Mouse (Mus musculus): ENCODE results near the gene Txndc12.

Gene Txndc12

DNA sequence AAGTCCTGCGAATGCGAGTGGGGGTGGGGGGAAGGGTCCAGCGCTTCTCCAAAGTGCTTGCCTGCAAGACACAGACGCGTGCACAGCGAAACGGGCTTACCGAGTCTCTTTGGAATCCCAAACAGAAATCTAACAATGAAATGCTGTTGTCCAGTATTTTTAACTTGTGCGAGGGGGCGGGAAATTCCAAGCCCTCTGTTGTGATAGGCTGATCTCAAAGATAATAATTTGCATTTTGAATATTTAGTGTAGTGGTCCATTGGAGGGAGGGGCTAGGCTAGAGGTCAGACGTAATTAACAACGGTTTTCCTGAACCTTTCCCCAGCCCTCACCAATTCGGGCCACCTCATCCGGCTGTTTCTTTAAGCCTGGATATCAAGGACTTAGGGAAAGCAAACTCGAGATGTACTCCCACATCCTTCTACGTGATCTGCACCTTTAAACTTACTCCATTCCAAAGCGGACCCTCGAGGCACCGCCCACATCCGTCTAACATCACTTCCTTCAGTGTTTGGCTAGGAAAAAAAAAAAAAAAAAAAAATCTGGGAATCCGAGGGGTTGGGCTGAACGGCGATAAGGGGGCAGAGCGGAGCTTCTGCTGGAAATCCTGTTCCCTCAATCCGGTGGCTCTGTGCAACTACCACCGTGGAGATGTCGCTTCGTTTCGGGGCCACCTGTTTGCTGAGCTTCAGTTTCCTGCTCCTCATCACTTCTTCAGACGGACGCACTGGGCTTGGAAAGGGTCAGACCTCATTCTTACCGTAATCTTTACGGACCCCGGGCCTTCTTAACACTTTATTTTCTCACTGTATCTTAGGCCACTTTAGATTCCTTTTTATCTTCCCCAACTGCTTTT, at the start of gene Txndc12:
TSS of gene Txndc12 (plus strand) at position 487 of the 856 bp plus-strand sequence.
- in situ Hi-C loops (cut with MboI; ENCODE audit: low pct_unique_long_range_greater_than_20kb in 1 of 2, low sequenced_read_pairs in 2 of 2, unreplicated experiment in 1 of 2): no loop called here

DNA sequence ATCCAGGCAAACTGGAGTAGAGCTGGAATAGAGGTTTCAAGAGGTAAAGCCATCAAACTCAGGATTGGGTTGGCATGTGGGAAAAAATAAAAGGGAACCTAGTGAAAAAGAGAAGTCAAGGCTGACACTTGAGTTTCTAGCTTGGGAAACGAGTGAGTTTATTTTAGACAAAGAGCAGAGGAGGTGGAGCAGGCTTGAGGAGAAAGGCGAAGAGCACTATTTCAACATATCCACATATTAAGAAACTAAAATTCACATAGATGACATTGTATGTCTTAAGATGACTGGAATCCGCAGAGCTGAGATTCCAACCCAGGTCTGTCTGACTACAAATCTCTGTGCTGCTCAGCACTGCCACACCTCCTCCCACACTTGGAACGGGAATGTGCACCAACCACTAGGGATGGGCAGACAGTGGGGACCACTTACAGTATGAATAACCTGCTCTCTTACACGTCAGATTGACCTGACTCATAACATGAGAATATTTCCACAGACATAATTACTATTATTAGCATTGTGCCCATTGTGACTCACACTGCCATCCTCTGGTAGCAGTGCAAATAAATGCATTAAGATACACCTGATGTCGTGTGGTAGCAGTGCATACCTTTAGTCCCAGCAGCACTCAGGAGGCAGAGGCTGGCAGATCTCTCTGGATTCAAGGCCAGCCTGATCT, 45.0 kb upstream of the Txndc12 start:
- in situ Hi-C loops (cut with MboI; ENCODE audit: low pct_unique_long_range_greater_than_20kb in 1 of 2, low sequenced_read_pairs in 2 of 2, unreplicated experiment in 1 of 2): no loop called here

DNA sequence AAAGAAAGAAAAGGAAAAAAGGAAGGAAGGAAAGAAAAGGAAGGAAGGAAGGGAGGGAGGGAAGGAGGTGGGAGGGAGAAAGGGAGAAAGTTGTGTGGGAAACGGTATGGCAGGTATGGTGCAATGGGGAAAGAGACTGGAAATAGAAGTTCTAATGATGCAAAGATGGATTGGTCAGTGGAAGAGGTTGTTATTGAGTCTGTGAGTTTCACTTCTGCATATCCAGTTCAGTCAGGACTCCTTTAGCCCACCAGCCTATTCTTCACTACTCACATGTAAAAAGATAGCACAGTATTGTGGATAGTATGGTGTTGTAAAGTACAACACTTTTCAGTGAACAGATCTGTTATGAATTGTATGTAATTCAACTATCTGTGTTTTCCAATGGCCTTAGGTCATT, 43.9 kb upstream of the Txndc12 start:
- in situ Hi-C loops (cut with MboI; ENCODE audit: low pct_unique_long_range_greater_than_20kb in 1 of 2, low sequenced_read_pairs in 2 of 2, unreplicated experiment in 1 of 2): no loop called here

DNA sequence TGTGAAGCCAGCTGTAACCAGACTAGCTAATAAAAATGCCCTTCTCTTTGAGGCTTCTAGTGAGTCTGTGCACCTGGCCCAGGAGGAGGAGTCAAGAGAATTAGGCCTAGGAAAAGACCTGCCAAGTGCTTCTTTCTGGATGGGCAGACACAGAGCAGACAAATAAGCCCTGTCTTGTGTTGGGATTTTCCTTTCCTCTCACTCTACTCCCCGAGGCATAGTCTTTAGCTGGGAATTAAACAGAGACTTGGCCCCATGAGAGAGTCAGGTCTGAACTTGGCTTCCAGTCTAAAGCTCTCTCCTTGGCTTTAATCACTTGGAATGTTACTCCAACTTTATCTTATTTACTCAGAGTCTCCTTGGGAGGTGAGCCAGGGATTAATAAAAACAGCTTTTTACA, 40.5 kb upstream of the Txndc12 start:
- in situ Hi-C loops (cut with MboI; ENCODE audit: low pct_unique_long_range_greater_than_20kb in 1 of 2, low sequenced_read_pairs in 2 of 2, unreplicated experiment in 1 of 2): no loop called here

DNA sequence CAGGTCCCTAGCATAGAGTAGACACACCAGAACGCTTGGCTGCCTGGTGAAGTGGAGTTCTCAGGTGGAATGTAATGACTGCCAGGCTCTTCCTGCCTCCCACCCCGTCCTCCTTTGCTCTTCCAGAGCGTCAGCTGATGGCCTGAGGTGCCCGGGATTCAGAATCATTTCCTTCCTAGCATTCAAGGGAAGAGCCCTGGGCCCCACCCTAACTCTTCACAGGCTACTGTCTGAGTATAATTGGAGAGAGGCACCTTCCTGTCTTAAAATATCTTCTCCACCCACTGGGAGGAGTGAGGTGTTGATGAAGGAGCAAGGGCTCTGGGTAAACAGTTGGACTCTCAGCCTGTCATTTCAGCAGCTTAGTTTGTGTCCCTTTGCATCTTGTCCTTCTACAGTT, 37.7 kb upstream of the Txndc12 start:
- in situ Hi-C loops (cut with MboI; ENCODE audit: low pct_unique_long_range_greater_than_20kb in 1 of 2, low sequenced_read_pairs in 2 of 2, unreplicated experiment in 1 of 2): no loop called here

DNA sequence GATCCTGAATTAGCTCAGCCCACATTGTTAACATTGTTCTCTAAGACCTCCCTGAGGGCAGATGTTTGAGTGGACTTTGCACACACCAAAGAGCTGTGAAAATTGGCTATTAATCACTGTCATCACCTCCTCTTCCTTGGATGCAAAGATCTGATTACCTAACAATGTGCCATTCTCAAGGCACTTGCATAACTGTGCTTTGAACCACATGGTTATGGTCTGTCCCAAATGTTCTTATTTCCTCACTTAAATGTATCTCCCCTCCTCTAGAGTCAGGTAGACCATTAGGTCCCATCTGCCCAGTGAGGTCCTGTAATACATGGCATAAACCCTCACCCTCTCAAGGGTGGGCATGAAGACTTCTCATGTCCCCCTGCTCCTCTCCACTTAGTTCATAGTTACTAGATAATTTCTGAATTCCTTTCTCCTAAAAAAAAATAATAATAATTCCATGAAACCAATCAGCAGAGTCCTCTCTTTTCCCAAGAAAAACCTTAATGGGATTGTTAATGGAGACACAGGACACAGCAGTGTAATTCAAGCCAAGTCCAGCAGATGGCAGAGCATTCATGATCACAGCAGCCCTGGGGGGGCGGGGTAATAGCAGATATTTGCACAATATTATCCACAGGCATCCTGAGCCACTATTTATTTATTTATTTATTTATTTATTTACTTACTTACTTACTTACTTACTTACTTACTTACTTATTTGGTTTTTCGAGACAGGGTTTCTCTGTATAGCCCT, 36.1 kb upstream of the Txndc12 start:
- in situ Hi-C loops (cut with MboI; ENCODE audit: low pct_unique_long_range_greater_than_20kb in 1 of 2, low sequenced_read_pairs in 2 of 2, unreplicated experiment in 1 of 2): no loop called here

DNA sequence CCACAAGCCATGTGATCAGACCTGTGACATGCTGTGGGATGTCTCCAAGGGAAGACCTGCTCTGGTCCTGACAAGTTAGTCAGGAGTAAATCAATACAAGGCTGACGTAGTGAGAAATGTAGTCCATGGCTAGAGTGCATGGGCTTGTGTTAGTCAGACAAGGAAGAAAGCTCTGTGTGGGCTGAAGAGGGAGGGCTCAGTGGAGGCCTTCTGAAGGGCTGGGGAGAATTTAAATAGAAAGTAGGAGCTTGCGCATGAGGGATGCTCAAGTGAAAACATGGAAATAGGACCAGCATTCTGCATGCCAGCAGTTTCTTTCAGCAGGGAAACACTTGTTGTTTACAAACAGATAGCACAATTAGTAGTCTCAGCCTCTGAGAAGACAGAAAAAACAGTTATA, 30.9 kb upstream of the Txndc12 start:
- in situ Hi-C loops (cut with MboI; ENCODE audit: low pct_unique_long_range_greater_than_20kb in 1 of 2, low sequenced_read_pairs in 2 of 2, unreplicated experiment in 1 of 2): no loop called here

DNA sequence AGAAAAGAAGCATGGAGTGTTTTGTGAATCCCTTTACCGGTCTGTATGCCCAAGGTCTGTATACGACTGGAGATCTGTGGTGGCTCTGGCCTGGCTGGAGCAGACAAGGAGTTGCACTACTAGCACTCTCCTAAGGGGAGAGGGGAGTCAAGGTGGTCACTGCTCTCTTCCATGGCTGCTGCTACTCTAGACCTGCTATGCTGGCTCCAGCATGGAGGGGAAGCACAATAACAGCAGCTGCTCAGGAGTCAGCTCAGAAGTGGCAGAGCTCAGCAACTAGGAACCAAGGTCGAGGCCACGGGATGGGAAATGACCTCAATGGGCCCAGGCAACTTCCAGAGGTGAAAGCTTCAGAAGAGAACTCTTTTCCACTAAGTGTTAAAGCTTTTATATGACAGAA, 23.3 kb upstream of the Txndc12 start:
- in situ Hi-C loops (cut with MboI; ENCODE audit: low pct_unique_long_range_greater_than_20kb in 1 of 2, low sequenced_read_pairs in 2 of 2, unreplicated experiment in 1 of 2): no loop called here

DNA sequence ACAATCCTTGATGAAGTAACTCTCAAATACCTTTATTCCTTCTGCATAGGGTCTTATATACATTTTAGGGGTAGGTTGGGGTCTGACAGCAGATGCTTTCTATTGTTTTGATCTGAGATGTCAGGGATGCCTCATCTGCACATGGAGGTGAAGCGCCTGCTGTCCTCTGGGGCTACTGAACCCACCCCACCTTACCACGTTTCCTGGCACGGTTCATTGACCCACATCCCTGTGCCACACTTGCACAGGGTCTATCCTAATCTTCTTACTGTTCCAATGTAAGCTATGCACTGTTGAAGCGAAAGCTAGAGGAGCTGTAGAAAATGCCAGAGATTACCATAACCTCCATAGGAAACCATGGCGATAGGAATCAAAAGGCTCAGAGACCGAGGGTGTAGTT, 22.9 kb upstream of the Txndc12 start:
- in situ Hi-C loops (cut with MboI; ENCODE audit: low pct_unique_long_range_greater_than_20kb in 1 of 2, low sequenced_read_pairs in 2 of 2, unreplicated experiment in 1 of 2): no loop called here

DNA sequence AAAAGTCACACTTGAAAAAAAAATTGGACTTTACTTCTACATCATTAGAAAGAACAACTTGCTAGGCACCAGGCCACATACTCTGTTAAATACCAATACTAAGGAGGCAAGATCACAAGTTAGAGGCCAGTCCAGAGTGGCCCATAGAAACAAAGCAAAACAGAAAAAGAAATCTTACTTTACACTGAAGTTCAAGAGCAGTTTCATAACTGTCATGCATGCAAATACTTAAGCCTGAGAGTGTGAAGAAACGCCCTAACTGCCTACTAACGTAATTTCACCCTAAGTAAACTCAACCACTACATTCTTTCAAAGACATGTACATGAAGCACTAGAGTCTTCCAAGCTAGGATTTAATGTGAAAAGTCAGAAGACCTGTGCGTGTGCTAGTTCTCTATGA, 8.7 kb upstream of the Txndc12 start:
- in situ Hi-C loops (cut with MboI; ENCODE audit: low pct_unique_long_range_greater_than_20kb in 1 of 2, low sequenced_read_pairs in 2 of 2, unreplicated experiment in 1 of 2): no loop called here

DNA sequence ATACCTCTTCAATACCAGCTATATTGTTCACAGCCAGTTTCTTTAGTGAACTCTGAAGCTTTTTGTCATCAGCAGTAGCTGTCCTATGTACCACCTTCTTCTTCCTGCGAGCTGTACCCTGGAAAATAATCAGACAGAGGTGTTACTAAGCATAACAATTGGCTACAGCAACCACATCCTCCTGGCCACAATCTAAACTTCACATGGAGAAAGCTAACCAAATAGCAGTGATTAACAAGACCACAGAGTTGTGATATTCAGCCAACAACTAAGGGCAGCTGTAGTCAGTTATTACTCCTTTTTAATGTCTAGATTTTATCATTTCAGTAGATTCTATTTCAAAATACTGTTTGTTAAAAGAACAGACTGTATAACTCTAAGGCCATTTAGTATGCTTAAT, 8.3 kb upstream of the Txndc12 start:
- in situ Hi-C loops (cut with MboI; ENCODE audit: low pct_unique_long_range_greater_than_20kb in 1 of 2, low sequenced_read_pairs in 2 of 2, unreplicated experiment in 1 of 2): no loop called here

DNA sequence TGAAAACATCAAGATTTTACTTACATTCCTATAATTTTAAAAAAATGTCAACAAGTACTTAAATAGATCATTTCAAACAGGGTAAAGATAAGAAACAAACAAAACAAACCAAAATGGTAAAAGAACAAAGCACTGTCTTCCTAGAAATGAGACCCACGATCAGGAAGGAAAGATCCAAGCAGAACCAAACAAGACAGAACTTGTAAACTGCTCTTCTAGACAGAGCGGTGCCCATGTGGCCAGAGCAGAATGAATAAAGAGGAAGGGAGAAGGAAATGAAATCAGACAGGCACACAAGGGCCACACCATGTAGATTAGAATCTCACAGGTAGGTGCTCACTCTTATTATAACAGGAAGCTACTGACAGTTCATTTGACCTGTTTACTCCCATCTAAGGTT, 7.8 kb upstream of the Txndc12 start:
- in situ Hi-C loops (cut with MboI; ENCODE audit: low pct_unique_long_range_greater_than_20kb in 1 of 2, low sequenced_read_pairs in 2 of 2, unreplicated experiment in 1 of 2): no loop called here

DNA sequence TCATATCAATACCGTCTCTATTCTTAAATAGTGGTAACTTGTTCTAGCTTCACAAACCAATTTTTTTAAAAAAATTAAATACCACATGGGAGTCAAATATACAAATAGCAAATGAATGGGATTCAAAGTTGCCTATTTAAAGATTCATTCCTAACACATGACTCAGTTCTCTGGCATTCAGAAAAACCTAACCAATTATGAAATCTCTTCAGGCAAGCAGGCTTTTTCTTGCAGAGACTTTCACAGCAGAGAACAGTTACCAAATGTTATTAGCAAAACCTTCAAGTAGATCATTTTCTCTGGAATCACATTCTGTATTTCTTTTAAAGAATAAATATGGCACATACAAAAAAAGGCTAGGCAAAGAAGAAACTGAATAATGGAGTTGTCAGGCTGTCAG, 3.7 kb upstream of the Txndc12 start:
- in situ Hi-C loops (cut with MboI; ENCODE audit: low pct_unique_long_range_greater_than_20kb in 1 of 2, low sequenced_read_pairs in 2 of 2, unreplicated experiment in 1 of 2): no loop called here

DNA sequence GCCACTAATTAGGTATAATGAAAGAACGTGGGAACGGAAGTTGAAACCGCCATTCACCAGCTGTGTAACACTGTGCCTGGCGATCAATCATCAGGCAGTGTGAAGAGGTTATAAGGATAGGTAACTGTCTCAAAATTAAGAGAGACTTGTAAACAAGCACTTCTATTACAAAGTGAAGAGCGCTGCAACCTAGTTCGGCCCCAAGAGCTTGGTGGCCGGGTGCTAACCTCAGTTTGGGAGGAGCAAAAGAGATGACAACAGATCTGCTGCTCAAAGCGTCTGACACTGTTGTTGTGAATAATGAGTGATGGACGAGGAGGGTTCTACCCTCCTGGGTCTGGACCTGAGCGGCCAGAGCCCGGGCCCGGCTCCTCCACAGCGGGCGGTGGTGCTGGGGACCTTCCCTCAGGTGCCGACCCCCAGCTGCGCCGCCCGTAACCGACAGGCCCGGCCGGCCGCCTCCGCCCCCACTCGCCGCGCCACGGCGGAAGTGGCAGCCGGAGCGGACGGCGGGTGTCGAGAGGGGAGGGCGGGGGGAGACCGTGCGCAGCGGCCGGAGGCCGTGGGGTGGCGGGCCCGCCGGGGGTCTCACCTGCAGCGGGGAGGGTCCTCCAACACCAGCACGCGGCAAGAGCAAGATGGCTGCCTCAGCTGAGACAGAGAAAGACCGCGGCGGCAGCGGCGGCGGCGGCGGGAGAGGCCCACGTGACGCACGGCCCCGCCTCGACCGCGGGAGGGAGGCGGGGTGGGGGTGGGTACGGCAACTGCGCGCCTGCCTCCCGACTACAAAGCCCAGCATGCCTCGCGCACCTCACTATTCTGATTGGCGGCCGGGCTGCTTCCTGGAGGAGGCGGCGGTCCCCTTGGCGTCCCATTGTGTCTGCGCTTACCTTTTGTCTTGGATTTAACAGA, 1.2 kb upstream of the Txndc12 start, which contains the start of gene Btf3l4:
TSS of gene Btf3l4 (minus strand) at position 699 of the 912 bp plus-strand sequence.
- in situ Hi-C loops (cut with MboI; ENCODE audit: low pct_unique_long_range_greater_than_20kb in 1 of 2, low sequenced_read_pairs in 2 of 2, unreplicated experiment in 1 of 2): no loop called here

DNA sequence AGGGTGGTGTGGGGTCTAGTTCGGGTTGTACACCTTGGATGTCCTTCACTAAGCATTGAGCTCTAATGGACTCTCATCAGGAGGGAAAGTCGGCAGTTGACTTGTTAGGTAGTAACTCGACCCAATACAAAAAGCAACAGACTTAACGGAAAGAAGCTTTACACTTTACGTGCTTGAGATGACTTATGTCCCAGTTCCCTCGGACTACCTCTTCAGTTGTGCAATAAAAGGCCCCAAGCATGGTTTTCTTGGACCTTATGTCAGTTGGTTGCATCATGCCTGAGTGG, 630 bp upstream of the Txndc12 start:
- in situ Hi-C loops (cut with MboI; ENCODE audit: low pct_unique_long_range_greater_than_20kb in 1 of 2, low sequenced_read_pairs in 2 of 2, unreplicated experiment in 1 of 2): no loop called here

DNA sequence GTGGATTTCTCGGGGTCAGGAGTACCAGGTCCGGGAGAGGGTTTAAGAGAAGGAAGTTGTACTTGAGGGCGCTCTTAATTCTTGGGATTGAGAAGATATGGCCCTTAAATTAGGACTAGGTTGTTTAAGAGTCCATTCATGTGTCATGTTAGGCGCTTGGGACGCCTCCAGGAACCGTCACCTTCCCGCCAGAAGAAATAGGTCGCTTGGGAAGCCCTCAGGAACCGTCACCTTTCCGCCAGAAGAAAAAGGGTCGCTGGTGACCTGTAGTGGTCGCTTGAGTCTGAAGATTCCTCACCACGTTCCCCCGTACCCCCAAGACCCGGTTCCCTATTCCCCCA, 540 bp downstream of the Txndc12 start:
- in situ Hi-C loops (cut with MboI; ENCODE audit: low pct_unique_long_range_greater_than_20kb in 1 of 2, low sequenced_read_pairs in 2 of 2, unreplicated experiment in 1 of 2): no loop called here

DNA sequence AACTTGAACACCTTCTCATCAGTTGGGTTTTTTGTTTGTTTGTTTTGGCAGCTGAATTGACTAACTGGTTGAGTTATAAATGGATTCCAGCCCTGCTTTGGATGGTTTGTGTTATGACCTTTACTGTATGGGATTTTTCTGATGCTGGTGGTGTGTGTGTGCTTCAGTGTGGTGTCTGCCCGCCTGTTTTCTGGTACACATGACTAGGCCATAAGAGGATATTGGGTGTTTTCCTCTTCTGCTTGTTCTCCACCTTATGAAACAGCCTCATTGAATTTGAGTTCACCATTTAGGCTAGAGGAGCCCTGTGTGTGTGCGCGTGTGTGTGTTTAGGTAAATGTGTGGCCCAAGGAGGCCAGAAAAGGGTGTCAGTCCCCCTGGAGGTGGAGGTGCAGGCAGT, 1.1 kb downstream of the Txndc12 start:
- in situ Hi-C loops (cut with MboI; ENCODE audit: low pct_unique_long_range_greater_than_20kb in 1 of 2, low sequenced_read_pairs in 2 of 2, unreplicated experiment in 1 of 2): no loop called here

DNA sequence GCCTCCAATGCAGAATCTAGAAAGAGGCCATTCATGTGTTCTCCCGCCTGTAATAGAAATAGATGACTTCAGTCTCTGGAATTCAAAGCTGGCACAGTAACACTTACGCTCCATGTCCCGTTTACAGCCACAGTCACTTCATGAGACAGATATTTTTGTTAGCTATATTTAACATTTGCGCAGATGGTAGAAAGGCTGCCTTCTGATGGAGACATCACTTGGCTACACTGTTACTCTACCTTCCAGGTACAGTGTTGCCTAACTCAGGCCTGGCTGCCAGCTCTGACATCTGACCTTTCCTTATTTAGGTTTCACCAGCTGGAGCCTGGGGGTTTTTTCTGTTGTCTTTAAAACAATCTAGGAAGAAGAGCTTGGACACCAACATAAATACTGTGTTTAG, 3.6 kb downstream of the Txndc12 start:
- in situ Hi-C loops (cut with MboI; ENCODE audit: low pct_unique_long_range_greater_than_20kb in 1 of 2, low sequenced_read_pairs in 2 of 2, unreplicated experiment in 1 of 2): no loop called here

Data from mouse embryonic stem cell (cell line).